Mouse (Mus musculus) midbrain, embryonic 14.5 days (tissue): ENCODE results near the gene Setd4. TPM values are rescaled to one million over a fixed set of nuclear protein-coding genes. Genes with fewer than 3 reads are reported as not detected.
A peak's percentile ranks its signal among the peaks of the same experiment; 100 is the strongest.

Source experiments
- ATAC-seq: fragments of 200-750 bp; cut with Nextera tagmentation; 2 replicates; pipeline ENCODE4 v1.8.0; 2017; ENCODE audit warnings: moderate number of reproducible peaks, moderate library complexity; ENCODE audit not compliant: low FRiP score, low TSS enrichment
- DNase-seq: peaks from one replicate; pipeline ENCODE4 v3.0.0-alpha.2; 2015
- H3K27ac ChIP-seq: fragments of 300-500 bp; sonication (generic); replicated peaks from 2 replicates; pipeline ENCODE4 v1.5.1; 2014; ENCODE audit warnings: mild to moderate bottlenecking, low read depth, low read length, moderate library complexity
- H3K27me3 ChIP-seq: fragments of 300-500 bp; sonication (generic); 2 replicates; pipeline ENCODE4 v1.6.1; 2014; ENCODE audit warnings: low read length, control low read depth, mixed read lengths; ENCODE audit not compliant: control insufficient read depth, insufficient read depth
- H3K36me3 ChIP-seq: fragments of 300-500 bp; sonication (generic); 2 replicates; pipeline ENCODE4 v1.6.1; 2014; ENCODE audit warnings: low read length, control low read depth; ENCODE audit not compliant: control insufficient read depth, insufficient read depth
- H3K4me1 ChIP-seq: fragments of 300-500 bp; sonication (generic); 2 replicates; pipeline ENCODE4 v1.6.1; 2014; ENCODE audit warnings: mild to moderate bottlenecking, antibody characterized with exemption, low read length, control low read depth; ENCODE audit not compliant: control insufficient read depth, insufficient read depth
- H3K4me2 ChIP-seq: fragments of 300-500 bp; sonication (generic); 2 replicates; pipeline ENCODE4 v1.6.1; 2014; ENCODE audit warnings: mild to moderate bottlenecking, low read length, moderate library complexity
- H3K4me3 ChIP-seq: fragments of 300-500 bp; sonication (generic); replicated peaks from 2 replicates; pipeline ENCODE4 v1.5.1; 2014; ENCODE audit warnings: low read depth, low read length
- H3K9ac ChIP-seq: fragments of 300-500 bp; sonication (generic); replicated peaks from 2 replicates; pipeline ENCODE4 v1.6.1; 2014; ENCODE audit warnings: mild to moderate bottlenecking, low read length, moderate library complexity
- H3K9me3 ChIP-seq: fragments of 300-500 bp; sonication (generic); 2 replicates; pipeline ENCODE4 v1.6.1; 2016; ENCODE audit warnings: low read length, control low read depth, mixed read lengths; ENCODE audit not compliant: control insufficient read depth
- WGBS: fragments of 180-500 bp; shearing (Covaris S2); extraction: QIAGEN DNeasy Blood & Tissue Kit; methylation state at CpG from one replicate; pipeline ENCODE4 v1.1.7; 2014; 5-methylcytosine and 5-hydroxymethylcytosine counted together
- polyA plus RNA-seq: library from polyadenylated mRNA; unstranded; fragments of >200 nt; fragmentation: Nextera tagmentation; extraction: Ambion mirVana; gene quantifications from 2 replicates; pipeline ENCODE4 v1.2.1, GENCODE M21; 2014

The Setd4 gene
- polyA plus RNA-seq, 1 experiment from 2014 or later: 19.0 TPM

DNA sequence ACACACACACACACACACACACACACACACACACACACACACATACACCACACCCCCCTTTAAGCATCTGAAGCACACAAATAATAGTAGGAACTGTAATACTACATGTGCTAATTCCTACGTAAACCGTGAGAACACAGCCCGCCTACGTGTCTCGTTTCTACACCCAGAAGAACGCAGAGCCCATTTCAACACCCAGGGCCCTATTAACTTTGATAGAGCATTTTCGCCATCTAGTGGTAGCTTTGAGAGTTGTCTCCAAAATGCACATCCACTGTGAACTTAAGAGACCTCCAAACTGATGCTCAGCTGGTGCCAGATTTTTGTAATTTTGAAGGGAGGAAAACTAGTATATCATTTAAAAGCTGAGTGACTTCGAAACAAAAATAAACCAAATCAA is 60.2 kb downstream of the Setd4 start:
- Histone ChIP-seq H3K36me3 (no peaks in the 10 kb centered on the region), H3K9me3 (no peaks in the 10 kb centered on the region), H3K4me2 (no peak overlapping the region), H3K27me3 (no peaks in the 10 kb centered on the region), H3K9ac (no peak overlapping the region), H3K4me3 (no peak overlapping the region), H3K4me1 (no peaks in the 10 kb centered on the region), H3K27ac (no peak overlapping the region)
- ATAC-seq (peak; percentile 40; the same call in 1 of the 2 replicates), DNase-seq (peak; percentile 94)
- 4% methylated on average over 8 of the region's 8 CpGs for WGBS

- WGBS: 72% methylated on average over 3 of the region's 3 CpGs
- H3K27ac ChIP-seq: no peak overlapping the region
- no peaks in the 10 kb centered on the region for H3K9me3 ChIP-seq
- no peak overlapping the region for H3K9ac ChIP-seq
- H3K27me3 ChIP-seq: no peaks in the 10 kb centered on the region
- no peak overlapping the region for H3K4me3 ChIP-seq
- H3K4me1 ChIP-seq: no peaks in the 10 kb centered on the region
- no peak overlapping the region for H3K4me2 ChIP-seq
- DNase-seq (no peak), ATAC-seq (no peak)
- H3K36me3 ChIP-seq: no peaks in the 10 kb centered on the region
These were observed 64.0 kb downstream of the Setd4 start for GRCm38 (mm10) chr16:93539891-93540290.

DNA sequence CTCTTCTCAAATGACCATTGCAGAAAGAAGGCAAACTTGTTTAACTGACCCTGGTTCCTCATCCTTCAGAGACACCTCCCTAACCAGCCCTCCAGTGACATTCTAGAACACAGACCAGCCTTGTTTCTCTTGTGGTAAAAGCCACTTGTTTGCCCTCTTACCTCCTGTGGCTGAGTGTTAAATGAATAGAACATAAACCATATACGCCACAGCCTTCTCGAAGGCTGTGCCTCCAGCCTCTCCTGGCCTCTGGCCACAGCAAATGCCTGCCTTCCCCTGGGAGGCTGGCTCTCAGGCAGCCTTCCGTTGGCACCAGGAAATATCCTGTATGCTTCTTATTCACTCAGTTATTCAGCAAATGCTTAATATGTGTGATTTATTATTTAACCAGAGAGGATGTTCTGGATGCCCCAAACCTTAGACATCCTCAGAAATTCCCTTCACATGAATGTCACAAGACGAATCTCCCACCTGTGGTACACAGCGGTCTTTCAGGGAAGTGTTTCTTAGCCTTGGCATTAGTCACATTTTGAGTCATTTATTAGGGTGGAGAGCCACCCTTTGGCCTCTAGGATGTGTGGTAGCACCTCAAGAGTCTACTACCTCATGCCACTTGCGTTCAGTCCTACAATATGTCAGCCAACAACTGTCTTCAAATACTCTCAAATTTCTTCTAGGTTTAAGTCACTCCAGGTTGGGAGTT is 68.6 kb downstream of the Setd4 start:
- 82% methylated on average over 6 of the region's 6 CpGs for WGBS
- Histone ChIP-seq H3K9me3 (no peaks in the 10 kb centered on the region), H3K9ac (no peak overlapping the region), H3K27ac (no peak overlapping the region), H3K4me3 (no peak overlapping the region), H3K36me3 (no peaks in the 10 kb centered on the region), H3K27me3 (no peaks in the 10 kb centered on the region), H3K4me1 (no peaks in the 10 kb centered on the region), H3K4me2 (no peak overlapping the region)
- DNase-seq (no peak), ATAC-seq (no peak)

Other genes with a start within 250 kb of the Setd4 start
- 137 and 157 TPM in 2 replicates for gene Cbr1, start 1.8 kb upstream of the Setd4 start, polyA plus RNA-seq
- not detected in 2 replicates for gene Gm5678, start 24.0 kb upstream of the Setd4 start, polyA plus RNA-seq
- 0.93 and 1.1 TPM in 2 replicates for gene Cbr3, start 79.2 kb upstream of the Setd4 start, polyA plus RNA-seq
- 36.5 and 40.3 TPM in 2 replicates for gene Dop1b, start 107.8 kb upstream of the Setd4 start, polyA plus RNA-seq
- gene Morc3, start 228.1 kb upstream of the Setd4 start, polyA plus RNA-seq: 36.6 and 37.1 TPM in 2 replicates